Mouse (Mus musculus): Measurements from ENCODE around the gene Fuca2. TPM values are rescaled to one million over a fixed set of nuclear protein-coding genes. Genes with fewer than 3 reads are reported as not detected.

Fuca2 gene
- total and polyA plus RNA-seq, 2 experiments from 2014 or later = 11.3 to 45.7 TPM

DNA sequence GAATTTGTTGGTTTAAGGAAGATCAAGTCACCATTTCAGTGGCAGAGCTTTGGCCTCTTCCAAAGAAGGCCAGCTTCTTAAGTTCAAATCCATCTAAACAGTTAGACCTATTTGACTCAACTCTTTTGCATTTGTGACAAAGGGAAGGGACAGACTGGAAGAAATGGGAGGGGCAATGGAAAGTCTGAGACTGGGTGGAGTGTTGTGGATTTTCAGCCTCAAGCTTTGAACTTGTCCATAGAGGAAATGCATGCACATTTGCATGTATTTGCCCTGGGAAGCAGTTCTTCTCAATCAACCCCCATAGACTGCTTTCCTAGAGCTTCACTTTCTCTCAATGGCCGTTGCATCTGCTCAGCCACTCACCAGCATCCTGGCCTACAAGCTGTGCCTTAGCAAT, 55.0 kb downstream of the Fuca2 start:
- H3K36me3 ChIP-seq (ENCODE audit: insufficient read depth) = no peaks in the 10 kb centered on the region
- H3K9ac ChIP-seq = no peak overlapping the region
- H3K9me3 ChIP-seq (ENCODE audit: low read length) = no peaks in the 10 kb centered on the region
- H3K27ac ChIP-seq (ENCODE audit: low read depth, low read length) = no peak overlapping the region
- DNase-seq (no peak), ATAC-seq (no peak)
- no peak overlapping the region for H3K4me3 ChIP-seq (ENCODE audit: low read depth, low read length)
- H3K4me1 ChIP-seq (ENCODE audit: insufficient read depth) = peaks cover 5% of the 10 kb centered on the region; the same call in 1 of the 2 replicates
- no peak for TF ChIP-seq CTCF (IDR thresholded peaks at IDR 0.05; ENCODE audit: low read depth)
- no peak overlapping the region for H3K4me2 ChIP-seq (ENCODE audit: low read depth)
- H3K27me3 ChIP-seq (ENCODE audit: insufficient read depth, low read length) = no peaks in the 10 kb centered on the region
- WGBS = 90% methylated on average over 1 of the region's 1 CpGs

DNA sequence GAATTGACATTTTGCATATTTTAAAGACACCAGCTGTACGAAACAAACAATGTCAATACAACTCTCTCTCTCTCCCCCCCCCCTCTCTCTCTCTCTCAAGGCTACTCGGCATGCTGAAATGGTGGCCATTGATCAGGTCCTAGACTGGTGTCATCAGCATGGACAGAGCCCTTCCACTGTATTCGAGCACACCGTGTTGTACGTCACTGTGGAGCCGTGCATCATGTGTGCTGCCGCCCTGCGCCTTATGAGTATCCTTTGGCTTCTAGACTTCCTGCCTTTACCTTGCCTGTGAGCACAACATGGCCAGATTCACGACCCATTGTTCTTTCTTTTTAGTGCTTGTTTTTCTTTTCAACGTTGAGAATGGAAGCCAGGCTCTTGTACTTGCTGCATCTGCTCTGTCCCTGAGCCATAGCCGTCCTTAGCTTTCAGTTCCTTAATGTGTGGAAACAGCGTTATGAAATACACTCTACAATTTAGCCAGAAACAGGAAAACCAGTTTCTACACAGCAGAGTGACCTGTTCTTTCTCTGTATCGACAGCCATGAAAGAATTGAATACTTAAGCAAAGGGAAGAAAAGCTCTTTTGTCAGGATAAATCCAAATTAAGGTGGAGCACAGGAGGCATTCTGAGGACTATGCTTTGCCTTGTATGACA, 60.8 kb downstream of the Fuca2 start:
- Histone ChIP-seq H3K9me3 (ENCODE audit: low read length) (no peaks in the 10 kb centered on the region), H3K4me2 (ENCODE audit: low read depth) (no peak overlapping the region), H3K27ac (ENCODE audit: low read depth, low read length) (no peak overlapping the region), H3K9ac (no peak overlapping the region), H3K4me1 (ENCODE audit: insufficient read depth) (no peaks in the 10 kb centered on the region), H3K36me3 (ENCODE audit: insufficient read depth) (peaks cover 15% of the 10 kb centered on the region; the same call in 1 of the 2 replicates), H3K4me3 (ENCODE audit: low read depth, low read length) (no peak overlapping the region), H3K27me3 (ENCODE audit: insufficient read depth, low read length) (no peaks in the 10 kb centered on the region)
- no peak for ATAC-seq
- 86% methylated on average over 13 of the region's 13 CpGs for WGBS
- no peak for DNase-seq
- no peak for TF ChIP-seq CTCF (IDR thresholded peaks at IDR 0.05; ENCODE audit: low read depth)

- WGBS = 26% methylated on average over 24 of the region's 24 CpGs
- DNase-seq = peak; percentile 84
- H3K4me2 ChIP-seq (ENCODE audit: low read depth) = peak overlapping the region; percentile 41
- H3K27me3 ChIP-seq (ENCODE audit: insufficient read depth, low read length) = no peaks in the 10 kb centered on the region
- peak overlapping the region; percentile 20; the same call in 1 of the 2 replicates for H3K4me3 ChIP-seq (ENCODE audit: low read depth, low read length)
- no peaks in the 10 kb centered on the region for H3K4me1 ChIP-seq (ENCODE audit: insufficient read depth)
- H3K27ac ChIP-seq (ENCODE audit: low read depth, low read length) = no peak overlapping the region
- H3K36me3 ChIP-seq (ENCODE audit: insufficient read depth) = peaks cover 15% of the 10 kb centered on the region; the same call in 1 of the 2 replicates
- no peaks in the 10 kb centered on the region for H3K9me3 ChIP-seq (ENCODE audit: low read length)
- peak; percentile 99 for TF ChIP-seq CTCF (IDR thresholded peaks at IDR 0.05; ENCODE audit: low read depth)
- no peak overlapping the region for H3K9ac ChIP-seq
- ATAC-seq = peak; percentile 90
Observed at GRCm38 (mm10) chr10:13564364-13565079, 65.2 kb downstream of the Fuca2 start.

- ATAC-seq (no peak), DNase-seq (no peak)
- TF ChIP-seq CTCF (IDR thresholded peaks at IDR 0.05; ENCODE audit: low read depth) = no peak
- peak overlapping the region; percentile 41 for H3K4me2 ChIP-seq (ENCODE audit: low read depth)
- no peaks in the 10 kb centered on the region for H3K9me3 ChIP-seq (ENCODE audit: low read length)
- H3K4me3 ChIP-seq (ENCODE audit: low read depth, low read length) = peak overlapping the region; percentile 20; the same call in 1 of the 2 replicates
- H3K27ac ChIP-seq (ENCODE audit: low read depth, low read length) = no peak overlapping the region
- H3K36me3 ChIP-seq (ENCODE audit: insufficient read depth) = peaks cover 15% of the 10 kb centered on the region; the same call in 1 of the 2 replicates
- H3K4me1 ChIP-seq (ENCODE audit: insufficient read depth) = no peaks in the 10 kb centered on the region
- no peak overlapping the region for H3K9ac ChIP-seq
- no peaks in the 10 kb centered on the region for H3K27me3 ChIP-seq (ENCODE audit: insufficient read depth, low read length)
- WGBS = 54% methylated on average over 8 of the region's 8 CpGs
Observed at GRCm38 (mm10) chr10:13565080-13565448, 65.7 kb downstream of the Fuca2 start.

- Histone ChIP-seq H3K27ac (ENCODE audit: low read depth, low read length) (no peak overlapping the region), H3K4me1 (ENCODE audit: insufficient read depth) (no peaks in the 10 kb centered on the region), H3K4me2 (ENCODE audit: low read depth) (no peak overlapping the region), H3K36me3 (ENCODE audit: insufficient read depth) (peaks cover 7% of the 10 kb centered on the region; the same call in 1 of the 2 replicates), H3K9ac (no peak overlapping the region), H3K27me3 (ENCODE audit: insufficient read depth, low read length) (no peaks in the 10 kb centered on the region), H3K9me3 (ENCODE audit: low read length) (no peaks in the 10 kb centered on the region), H3K4me3 (ENCODE audit: low read depth, low read length) (no peak overlapping the region)
- DNase-seq (no peak), ATAC-seq (no peak)
- 68% methylated on average over 13 of the region's 13 CpGs for WGBS
- TF ChIP-seq CTCF (IDR thresholded peaks at IDR 0.05; ENCODE audit: low read depth) = no peak
Observed at GRCm38 (mm10) chr10:13566393-13566792, 67.1 kb downstream of the Fuca2 start.

Other genes starting within 250 kb of the Fuca2 start
- gene Phactr2, start 25.1 kb upstream of the Fuca2 start, total RNA-seq (2014; rRNA removed) = 6.9 and 10.5 TPM in 2 replicates
- gene Phactr2, start 25.1 kb upstream of the Fuca2 start, polyA plus RNA-seq (2015; fragmentation: Nextera tagmentation; extraction: Ambion mirVana) = 4.4 and 8.1 TPM in 2 replicates
- 4.1 and 6.0 TPM in 2 replicates for gene Adat2, start 53.4 kb downstream of the Fuca2 start, total RNA-seq (2014; rRNA removed)
- gene Adat2, start 53.4 kb downstream of the Fuca2 start, polyA plus RNA-seq (2015; fragmentation: Nextera tagmentation; extraction: Ambion mirVana) = 2.0 and 2.2 TPM in 2 replicates
- gene Pex3, start 53.6 kb downstream of the Fuca2 start, total RNA-seq (2014; rRNA removed) = 41.5 and 41.7 TPM in 2 replicates
- 31.6 and 33.8 TPM in 2 replicates for gene Pex3, start 53.6 kb downstream of the Fuca2 start, polyA plus RNA-seq (2015; fragmentation: Nextera tagmentation; extraction: Ambion mirVana)

All from forebrain, postnatal 0 days (tissue).